Mouse (Mus musculus) MEL (cell line): ENCODE data around the gene A730049H05Rik. TPM values are rescaled to one million over a fixed set of nuclear protein-coding genes. Genes with fewer than 3 reads are reported as not detected.
A peak's percentile ranks its signal among the peaks of the same experiment; 100 is the strongest.

ENCODE experiments used
- DNase-seq: peaks from one replicate; pipeline ENCODE4 v3.0.0; 2011; ENCODE audit warnings: low read depth, low spot score
- H3K27ac ChIP-seq: 2 replicates; pipeline ENCODE4 v1.5.1; 2012; ENCODE audit warnings: low read depth, mild to moderate bottlenecking, control low read depth, low read length, moderate library complexity; ENCODE audit not compliant: control insufficient read depth
- H3K27me3 ChIP-seq, 2 experiments: fragments of 150-350 bp in 1 of 2; sonication (generic) in 1 of 2; 2 replicates each; pipeline ENCODE4 v1.6.1; 2012; ENCODE audit warnings: low read length in 2 of 2, mild to moderate bottlenecking in 2 of 2, improper control_type of control experiment in 1 of 2, moderate library complexity in 1 of 2; ENCODE audit not compliant: insufficient read depth in 2 of 2, control insufficient read depth in 1 of 2
- H3K36me3 ChIP-seq, 2 experiments: 2 replicates each; pipeline ENCODE4 v1.6.1; 2012 to 2014; ENCODE audit warnings: low read length in 2 of 2, improper control_type of control experiment in 1 of 2, inconsistent platforms in 1 of 2, mild to moderate bottlenecking in 1 of 2; ENCODE audit not compliant: insufficient read depth in 2 of 2, control insufficient read depth in 1 of 2
- H3K4me1 ChIP-seq, 2 experiments: fragments of 150-350 bp in 1 of 2; sonication (generic) in 1 of 2; 2 replicates each; pipeline ENCODE4 v1.6.1; 2012; ENCODE audit warnings: low read length in 2 of 2, improper control_type of control experiment in 1 of 2, mild to moderate bottlenecking in 1 of 2; ENCODE audit not compliant: insufficient read depth in 2 of 2, control insufficient read depth in 1 of 2
- H3K4me3 ChIP-seq, 2 experiments: fragments of 150-350 bp in 1 of 2; sonication (generic) in 1 of 2; 2 replicates each; pipeline ENCODE4 v1.5.1; 2012; ENCODE audit warnings: low read depth in 2 of 2, low read length in 2 of 2, mild to moderate bottlenecking in 2 of 2, moderate library complexity in 2 of 2, control low read depth in 1 of 2, improper control_type of control experiment in 1 of 2; ENCODE audit not compliant: control insufficient read depth in 1 of 2, insufficient read depth in 1 of 2
- H3K79me2 ChIP-seq: 2 replicates; pipeline ENCODE4 v1.6.1; 2012; ENCODE audit warnings: mild to moderate bottlenecking, low read length, moderate library complexity; ENCODE audit not compliant: control insufficient read depth, poor library complexity, insufficient read depth
- H3K9ac ChIP-seq: 2 replicates; pipeline ENCODE4 v1.6.1; 2012; ENCODE audit warnings: low read depth, mild to moderate bottlenecking, control low read depth, low read length, moderate library complexity; ENCODE audit not compliant: control insufficient read depth, poor library complexity, severe bottlenecking
- H3K9me3 ChIP-seq: fragments of 150-350 bp; sonication (generic); replicated peaks from 2 replicates; pipeline ENCODE4 v1.6.1; 2012; ENCODE audit warnings: mild to moderate bottlenecking, low read length, improper control_type of control experiment, moderate library complexity; ENCODE audit not compliant: insufficient read depth
- CHD1 ChIP-seq: IDR thresholded peaks from 2 replicates; pipeline ENCODE4 v1.6.1; 2012; ENCODE audit warnings: low read depth, mild to moderate bottlenecking, inconsistent platforms, low read length, improper control_type of control experiment
- CHD2 ChIP-seq: IDR thresholded peaks from 2 replicates; pipeline ENCODE4 v1.6.1; 2011; ENCODE audit warnings: low read length, improper control_type of control experiment
- CTCF ChIP-seq, 3 experiments: IDR thresholded peaks in 2 of 3; conservative IDR thresholded peaks in 1 of 3; 2 replicates each; pipeline ENCODE4 v1.5.1; 2011 to 2012; ENCODE audit warnings: low read length in 3 of 3, low read depth in 2 of 3, mild to moderate bottlenecking in 2 of 3, improper control_type of control experiment in 1 of 3, inconsistent platforms in 1 of 3, mixed read lengths in 1 of 3, moderate library complexity in 1 of 3; ENCODE audit not compliant: control insufficient read depth in 1 of 3, insufficient read depth in 1 of 3, poor library complexity in 1 of 3, severe bottlenecking in 1 of 3
- JUND ChIP-seq: IDR thresholded peaks from 2 replicates; pipeline ENCODE4 v1.6.1; 2011; ENCODE audit warnings: low read depth, mild to moderate bottlenecking, improper control_type of control experiment, low read length
- KAT2A ChIP-seq: conservative IDR thresholded peaks from 2 replicates; pipeline ENCODE4 v1.6.1; 2012; ENCODE audit warnings: low read depth, low read length, improper control_type of control experiment, inconsistent platforms
- MEF2A ChIP-seq: IDR thresholded peaks from 2 replicates; pipeline ENCODE4 v1.6.1; 2014; ENCODE audit warnings: low read depth, mild to moderate bottlenecking, inconsistent platforms, low read length, improper control_type of control experiment; ENCODE audit not compliant: poor library complexity, insufficient replicate concordance, severe bottlenecking; ENCODE audit errors: extremely low read depth
- NELFE ChIP-seq: IDR thresholded peaks from 2 replicates; pipeline ENCODE4 v1.6.1; 2011; ENCODE audit warnings: low read depth, low read length, improper control_type of control experiment
- POLR2AphosphoS2 ChIP-seq: IDR thresholded peaks from 2 replicates; pipeline ENCODE4 v1.6.1; 2011; ENCODE audit warnings: low read length, improper control_type of control experiment
- POLR2AphosphoS5 ChIP-seq: IDR thresholded peaks from 2 replicates; pipeline ENCODE4 v1.6.1; 2012; ENCODE audit warnings: low read depth, borderline replicate concordance, mild to moderate bottlenecking, inconsistent platforms, low read length, moderate library complexity, mixed read lengths
- SMC3 ChIP-seq: IDR thresholded peaks from 2 replicates; pipeline ENCODE4 v1.6.1; 2011; ENCODE audit warnings: low read depth, low read length, improper control_type of control experiment
- TAL1 ChIP-seq: IDR thresholded peaks from 2 replicates; pipeline ENCODE4 v1.6.1; 2012; ENCODE audit warnings: mild to moderate bottlenecking, inconsistent platforms, low read length, moderate library complexity, mixed read lengths
- TCF12 ChIP-seq: IDR thresholded peaks from 2 replicates; pipeline ENCODE4 v1.6.1; 2014; ENCODE audit warnings: low read depth, mild to moderate bottlenecking, inconsistent platforms, low read length, improper control_type of control experiment, moderate library complexity
- USF2 ChIP-seq, 2 experiments: IDR thresholded peaks; 2 replicates each; pipeline ENCODE4 v1.6.1; 2011 to 2012; ENCODE audit warnings: improper control_type of control experiment in 2 of 2, low read length in 2 of 2, borderline replicate concordance in 1 of 2, inconsistent platforms in 1 of 2, low read depth in 1 of 2, mild to moderate bottlenecking in 1 of 2; ENCODE audit not compliant: insufficient read depth in 1 of 2
- ZC3H11A ChIP-seq: IDR thresholded peaks from 2 replicates; pipeline ENCODE4 v1.6.1; 2012; ENCODE audit warnings: low read depth, mild to moderate bottlenecking, inconsistent platforms, low read length, improper control_type of control experiment
- polyA plus RNA-seq, 2 experiments: library from polyadenylated mRNA; stranded (reverse) in 1 of 2; unstranded in 1 of 2; fragments of >175 nt in 1 of 2; fragments of >200 nt in 1 of 2; gene quantifications; 2 replicates each; pipeline versions ENCODE4 v1.2.1 to v1.2.4; 2012; ENCODE audit warnings: low replicate concordance in 2 of 2, low read depth in 1 of 2; ENCODE audit not compliant: insufficient read length in 2 of 2, insufficient read depth in 1 of 2, missing spikeins in 1 of 2
- total RNA-seq: library from RNA; depleted of rRNA; stranded (reverse); fragments of 300-350 nt; gene quantifications from 2 replicates; pipeline ENCODE4 v1.2.3, GENCODE M21; 2012; rRNA removed

A730049H05Rik gene
- total RNA-seq = not detected in 2 replicates
- not detected for polyA plus RNA-seq

DNA sequence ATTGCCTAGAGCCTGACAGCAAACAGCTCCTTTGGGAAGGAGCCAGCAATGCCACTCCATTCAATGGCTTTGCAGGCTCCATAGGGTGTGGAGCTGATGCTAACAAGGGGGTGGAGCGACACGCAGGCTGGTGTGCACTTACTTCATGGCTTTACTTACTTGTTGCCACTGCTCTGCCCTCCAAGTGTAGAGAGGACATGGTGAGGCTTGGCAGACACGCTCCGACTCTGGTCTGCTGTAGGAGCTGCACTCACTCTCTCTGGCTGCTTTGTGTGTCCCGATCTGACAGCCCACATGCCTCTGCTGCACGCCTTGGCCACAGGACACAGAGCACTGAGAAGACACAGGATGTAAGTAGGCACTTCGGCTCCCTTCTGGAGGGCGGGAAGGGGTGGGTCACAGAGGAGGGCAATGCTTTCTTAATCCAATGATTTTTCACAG lies at the start of gene A730049H05Rik:
TSS of gene A730049H05Rik (plus strand) at position 168 of the 441 bp plus-strand sequence.
- Histone ChIP-seq H3K9me3 (no peaks in the 10 kb centered on the region), H3K27ac (no peak within 1 kb of the TSS), H3K36me3 (no peaks in the 10 kb centered on the region), H3K4me3 (no peak within 1 kb of the TSS), H3K79me2 (no peaks in the 10 kb centered on the region), H3K4me1 (no peaks in the 10 kb centered on the region), H3K9ac (no peak within 1 kb of the TSS), H3K27me3 (no peaks in the 10 kb centered on the region)
- no peak for DNase-seq
- TF ChIP-seq NELFE = no peak
- TF ChIP-seq CHD2 = no peak
- no peak for TF ChIP-seq SMC3
- no peak for TF ChIP-seq CTCF (IDR thresholded peaks at IDR 0.05 in 2 of 3, conservative IDR thresholded peaks at IDR 0.05 in 1 of 3; ENCODE audit: control insufficient read depth in 1 of 3, insufficient read depth in 1 of 3, low read depth in 2 of 3, low read length in 3 of 3, poor library complexity in 1 of 3, severe bottlenecking in 1 of 3)
- no peak for TF ChIP-seq MEF2A
- no peak for TF ChIP-seq CHD1
- no peak for TF ChIP-seq JUND
- TF ChIP-seq TAL1 = no peak
- TF ChIP-seq USF2 (IDR thresholded peaks at IDR 0.05; ENCODE audit: borderline replicate concordance in 1 of 2, insufficient read depth in 1 of 2, low read depth in 1 of 2, low read length in 2 of 2) = no peak

DNA sequence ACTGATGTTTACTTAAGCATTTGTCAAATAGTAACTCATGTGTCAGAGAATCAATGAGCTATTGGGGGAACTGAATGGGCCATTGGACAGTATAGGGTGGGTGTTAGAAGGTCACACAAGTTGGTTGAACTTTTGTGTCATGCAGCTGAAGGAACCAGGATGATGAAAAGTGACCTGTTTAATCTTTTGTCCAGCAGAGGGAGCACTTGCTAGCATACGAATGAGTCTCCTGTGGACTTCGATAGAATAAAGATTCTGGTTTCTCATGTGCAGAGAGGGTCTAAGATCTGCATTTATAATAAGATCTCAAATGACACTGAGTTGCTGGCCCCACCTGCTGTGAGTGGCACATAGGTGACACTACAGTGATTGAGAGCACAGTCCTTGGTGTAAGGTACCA lies 39.9 kb upstream of the A730049H05Rik start:
- peak; percentile 4 to 30 (median 26); a peak in 2 of 6 replicates for TF ChIP-seq CTCF (IDR thresholded peaks at IDR 0.05 in 2 of 3, conservative IDR thresholded peaks at IDR 0.05 in 1 of 3; ENCODE audit: control insufficient read depth in 1 of 3, insufficient read depth in 1 of 3, low read depth in 2 of 3, low read length in 3 of 3, poor library complexity in 1 of 3, severe bottlenecking in 1 of 3)
- TF ChIP-seq TCF12 = no peak
- no peak for TF ChIP-seq ZC3H11A
- peak; percentile 27 for TF ChIP-seq SMC3
- no peak for TF ChIP-seq POLR2AphosphoS5
- TF ChIP-seq POLR2AphosphoS2 = no peak
- TF ChIP-seq KAT2A = no peak
- Histone ChIP-seq H3K79me2 (no peaks in the 10 kb centered on the region), H3K9ac (no peak overlapping the region), H3K27me3 (no peaks in the 10 kb centered on the region), H3K27ac (no peak overlapping the region), H3K36me3 (no peaks in the 10 kb centered on the region), H3K4me1 (no peaks in the 10 kb centered on the region), H3K4me3 (no peak overlapping the region), H3K9me3 (no peaks in the 10 kb centered on the region)
- DNase-seq = peak; percentile 16
